Mouse (Mus musculus) liver, embryonic 15.5 days (tissue): ENCODE measurements around the gene Hoxc12. TPM values are rescaled to one million over a fixed set of nuclear protein-coding genes. Genes with fewer than 3 reads are reported as not detected.

Experiments used
- ATAC-seq: fragments of 200-750 bp; cut with Nextera tagmentation; 2 replicates; pipeline ENCODE4 v1.8.0; 2017; ENCODE audit warnings: moderate number of reproducible peaks, mild to moderate bottlenecking, moderate library complexity; ENCODE audit not compliant: insufficient read depth
- H3K27ac ChIP-seq: fragments of 300-500 bp; sonication (generic); replicated peaks from 2 replicates; pipeline ENCODE4 v1.5.1; 2015; ENCODE audit warnings: mild to moderate bottlenecking, inconsistent platforms
- H3K27me3 ChIP-seq: fragments of 300-500 bp; sonication (generic); 2 replicates; pipeline ENCODE4 v1.6.1; 2015; ENCODE audit warnings: mild to moderate bottlenecking, inconsistent platforms
- H3K36me3 ChIP-seq: fragments of 300-500 bp; sonication (generic); replicated peaks from 2 replicates; pipeline ENCODE4 v1.6.1; 2015; ENCODE audit warnings: moderate library complexity, mild to moderate bottlenecking, inconsistent platforms
- H3K4me1 ChIP-seq: fragments of 300-500 bp; sonication (generic); replicated peaks from 2 replicates; pipeline ENCODE4 v1.6.1; 2015; ENCODE audit warnings: inconsistent platforms
- H3K4me2 ChIP-seq: fragments of 300-500 bp; sonication (generic); 2 replicates; pipeline ENCODE4 v1.6.1; 2015; ENCODE audit warnings: moderate library complexity, mild to moderate bottlenecking, inconsistent platforms
- H3K4me3 ChIP-seq: fragments of 300-500 bp; sonication (generic); replicated peaks from 2 replicates; pipeline ENCODE4 v1.5.1; 2015; ENCODE audit warnings: mild to moderate bottlenecking, inconsistent platforms
- H3K9ac ChIP-seq: fragments of 300-500 bp; sonication (generic); 2 replicates; pipeline ENCODE4 v1.6.1; 2015; ENCODE audit warnings: moderate library complexity, mild to moderate bottlenecking, inconsistent platforms
- H3K9me3 ChIP-seq: fragments of 300-500 bp; sonication (generic); replicated peaks from 2 replicates; pipeline ENCODE4 v1.6.1; 2016; ENCODE audit warnings: inconsistent platforms
- WGBS: fragments of 180-500 bp; shearing (Covaris S2); methylation state at CpG from one replicate; pipeline ENCODE4 v1.1.7; 2015; ENCODE audit warnings: mixed read lengths; ENCODE audit not compliant: insufficient replicate concordance; 5-methylcytosine and 5-hydroxymethylcytosine counted together
- polyA plus RNA-seq: library from polyadenylated mRNA; unstranded; fragments of >200 nt; fragmentation: Nextera tagmentation; extraction: Ambion mirVana; gene quantifications from 2 replicates; pipeline ENCODE4 v1.2.1, GENCODE M21; 2015

Gene Hoxc12
- polyA plus RNA-seq, 1 experiment from 2014 or later = not detected

DNA sequence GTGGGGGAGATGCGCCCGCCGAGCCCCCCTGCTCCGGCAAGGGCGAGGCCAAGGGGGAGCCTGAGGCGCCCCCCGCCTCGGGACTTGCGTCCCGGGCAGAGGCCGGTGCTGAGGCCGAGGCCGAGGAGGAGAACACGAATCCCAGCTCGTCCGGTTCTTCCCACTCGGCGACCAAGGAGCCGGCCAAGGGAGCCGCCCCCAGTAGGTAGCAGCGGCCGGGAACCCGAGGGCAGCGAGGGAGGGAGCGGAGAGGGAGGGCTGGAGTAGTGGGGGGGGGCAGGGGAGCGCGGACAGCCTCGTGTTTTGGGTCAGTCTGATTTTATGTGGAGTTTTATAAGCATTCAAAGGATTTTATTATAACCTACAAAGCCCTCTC, 18.4 kb downstream of the Hoxc12 start:
- H3K9ac ChIP-seq = no peak overlapping the region
- H3K4me2 ChIP-seq = no peak overlapping the region
- WGBS = under 1% methylated on average over 26 of the region's 28 CpGs
- H3K4me3 ChIP-seq = no peak overlapping the region
- no peaks in the 10 kb centered on the region for H3K9me3 ChIP-seq
- no peaks in the 10 kb centered on the region for H3K36me3 ChIP-seq
- H3K27me3 ChIP-seq = peaks cover 99% of the 10 kb centered on the region
- H3K4me1 ChIP-seq = no peaks in the 10 kb centered on the region
- no peak for ATAC-seq
- H3K27ac ChIP-seq = no peak overlapping the region

DNA sequence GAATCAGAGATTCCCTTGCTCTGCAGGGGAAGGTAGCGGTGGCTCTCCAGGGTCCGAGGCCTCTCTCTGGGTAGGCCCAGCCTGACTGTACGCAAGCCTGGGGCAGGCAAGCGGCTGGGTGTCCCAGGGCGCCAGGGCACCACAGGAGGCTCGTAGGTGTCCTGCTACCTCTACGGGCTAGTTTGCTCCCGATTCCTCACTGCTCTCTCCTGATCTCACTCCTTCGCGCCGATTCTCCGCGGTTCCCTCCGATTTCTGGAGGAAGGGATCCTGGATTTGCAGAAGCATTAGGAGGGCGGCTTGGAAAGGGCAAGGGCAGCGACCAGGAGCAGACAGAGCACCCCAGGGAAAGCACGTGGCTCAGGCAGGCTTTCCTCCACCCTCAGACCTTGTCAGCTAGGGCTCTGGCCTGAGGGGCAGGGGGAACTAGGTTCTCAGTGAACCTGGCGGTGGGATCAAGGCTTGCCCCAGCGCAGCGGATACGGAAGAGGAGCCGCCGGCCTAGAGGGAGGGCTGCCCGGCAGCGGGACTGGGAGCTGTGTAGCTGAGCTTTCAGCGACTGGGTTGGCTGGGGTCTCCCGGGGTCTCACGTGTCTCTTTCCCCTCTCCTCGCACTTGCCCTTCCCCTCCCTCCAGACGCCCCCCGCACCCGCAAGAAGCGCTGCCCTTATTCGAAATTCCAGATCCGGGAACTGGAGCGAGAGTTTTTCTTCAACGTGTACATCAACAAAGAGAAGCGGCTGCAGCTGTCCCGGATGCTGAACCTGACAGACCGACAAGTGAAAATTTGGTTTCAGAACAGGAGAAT, 19.5 kb downstream of the Hoxc12 start:
- Histone ChIP-seq H3K4me3 (no peak overlapping the region), H3K27me3 (peaks cover 99% of the 10 kb centered on the region), H3K4me1 (no peaks in the 10 kb centered on the region), H3K27ac (no peak overlapping the region), H3K9me3 (no peaks in the 10 kb centered on the region), H3K9ac (no peak overlapping the region), H3K36me3 (no peaks in the 10 kb centered on the region), H3K4me2 (no peak overlapping the region)
- ATAC-seq = no peak
- under 1% methylated on average over 39 of the region's 40 CpGs for WGBS

DNA sequence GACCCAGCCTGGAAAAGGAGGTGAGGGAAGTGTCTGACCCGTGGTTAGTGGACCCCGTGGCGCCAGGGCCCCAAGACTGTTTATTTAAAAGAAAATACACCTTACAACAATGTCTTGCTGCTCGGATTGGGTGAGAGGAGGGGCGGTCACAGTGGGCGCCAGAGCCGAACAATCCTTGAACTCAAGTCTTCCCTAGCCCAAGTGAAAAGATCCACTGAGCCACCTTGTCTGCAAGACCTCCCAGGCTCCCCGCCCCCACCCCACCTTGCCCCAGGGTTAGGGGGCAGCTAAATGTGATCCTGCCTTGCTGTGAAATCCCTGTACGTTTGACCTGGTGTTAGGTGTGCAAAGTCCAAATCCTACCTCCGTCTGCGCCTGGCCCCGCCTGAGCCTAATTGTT, 20.3 kb downstream of the Hoxc12 start:
- ATAC-seq = no peak

DNA sequence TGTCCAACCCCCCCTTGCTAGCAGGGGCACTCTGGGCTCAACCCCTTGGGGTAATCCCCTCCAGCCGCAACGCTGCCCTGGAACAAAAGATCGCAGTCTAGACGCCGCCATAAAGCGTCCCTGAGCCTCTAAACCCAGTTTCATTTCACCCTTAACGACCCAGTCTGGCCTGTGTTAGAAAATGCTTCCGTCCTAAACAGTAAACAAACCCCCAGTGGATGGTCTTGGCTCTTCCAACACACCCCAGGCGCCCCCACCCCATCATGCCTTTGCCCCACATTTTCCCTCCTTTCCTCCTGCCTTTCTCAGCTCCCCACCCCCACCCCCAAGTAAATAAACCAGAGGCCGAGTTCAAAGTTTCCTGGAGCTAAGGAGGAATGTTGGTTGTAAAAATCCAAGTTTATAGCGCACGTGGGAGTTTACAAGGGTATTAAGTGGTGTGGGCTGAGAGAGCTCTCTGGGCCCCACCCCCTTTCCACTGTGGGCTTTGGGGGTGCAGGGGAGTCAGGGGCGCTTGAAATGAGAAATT, 23.2 kb downstream of the Hoxc12 start:
- Histone ChIP-seq H3K27ac (no peak overlapping the region), H3K4me1 (no peaks in the 10 kb centered on the region), H3K4me2 (no peak overlapping the region), H3K9me3 (no peaks in the 10 kb centered on the region), H3K4me3 (no peak overlapping the region), H3K9ac (no peak overlapping the region), H3K36me3 (no peaks in the 10 kb centered on the region), H3K27me3 (peaks cover 98% of the 10 kb centered on the region)
- no peak for ATAC-seq
- under 1% methylated on average over 13 of the region's 13 CpGs for WGBS

More for the DNA sequence above, 20.3 kb downstream of the Hoxc12 start:
- no peaks in the 10 kb centered on the region for H3K4me1 ChIP-seq
- no peak overlapping the region for H3K4me3 ChIP-seq
- peaks cover 99% of the 10 kb centered on the region for H3K27me3 ChIP-seq
- no peak overlapping the region for H3K9ac ChIP-seq
- no peak overlapping the region for H3K4me2 ChIP-seq
- H3K27ac ChIP-seq = no peak overlapping the region
- no peaks in the 10 kb centered on the region for H3K9me3 ChIP-seq
- WGBS = under 1% methylated on average over 12 of the region's 12 CpGs
- no peaks in the 10 kb centered on the region for H3K36me3 ChIP-seq

DNA sequence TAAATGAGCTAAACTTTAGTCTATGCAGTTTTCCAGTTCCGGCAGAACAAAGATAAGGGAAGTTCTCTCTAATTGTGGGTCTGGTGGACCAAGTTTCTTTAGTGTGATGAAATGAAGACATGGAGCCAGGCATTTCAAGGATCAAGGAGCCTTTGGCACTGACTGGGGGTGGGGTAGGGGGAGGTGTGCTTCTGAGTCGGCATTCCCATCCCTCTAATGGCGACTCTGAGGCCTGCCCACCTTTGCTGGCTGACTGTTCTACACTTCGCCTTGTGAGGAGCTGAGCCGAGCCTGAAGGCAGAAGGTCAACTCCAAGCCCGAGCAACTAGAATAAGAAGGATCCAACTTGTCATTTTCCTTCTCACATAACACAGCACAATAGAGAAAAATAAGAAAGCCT, 25.2 kb downstream of the Hoxc12 start:
- Histone ChIP-seq H3K4me1 (no peaks in the 10 kb centered on the region; the same call in 1 of the 2 replicates), H3K36me3 (no peaks in the 10 kb centered on the region), H3K9ac (no peak overlapping the region), H3K4me2 (no peak overlapping the region), H3K9me3 (no peaks in the 10 kb centered on the region), H3K27ac (no peak overlapping the region), H3K4me3 (no peak overlapping the region), H3K27me3 (peaks cover 98% of the 10 kb centered on the region)
- WGBS = under 1% methylated on average over 6 of the region's 6 CpGs
- ATAC-seq = no peak

DNA sequence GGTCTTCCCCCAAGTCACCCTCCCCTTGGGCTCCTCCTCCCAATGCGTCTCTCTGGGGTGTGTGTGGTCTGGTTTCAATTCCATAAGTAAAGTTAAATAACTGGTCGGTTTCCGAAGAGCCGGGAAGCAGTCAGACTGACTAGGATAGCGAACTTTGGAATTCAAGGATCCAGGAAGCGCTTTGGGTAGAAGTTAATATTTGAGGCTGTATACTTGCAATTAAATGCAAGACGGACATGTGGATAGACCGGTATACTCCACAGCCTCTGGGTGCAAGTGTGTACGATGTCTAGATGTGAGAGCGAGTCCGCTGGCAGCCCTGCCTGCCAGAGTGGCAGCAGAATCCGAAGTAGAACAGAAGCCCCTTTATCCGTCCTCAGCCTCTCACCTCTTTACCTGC, 25.9 kb downstream of the Hoxc12 start:
- WGBS = 3% methylated on average over 13 of the region's 13 CpGs
- no peak overlapping the region for H3K4me3 ChIP-seq
- ATAC-seq = no peak

DNA sequence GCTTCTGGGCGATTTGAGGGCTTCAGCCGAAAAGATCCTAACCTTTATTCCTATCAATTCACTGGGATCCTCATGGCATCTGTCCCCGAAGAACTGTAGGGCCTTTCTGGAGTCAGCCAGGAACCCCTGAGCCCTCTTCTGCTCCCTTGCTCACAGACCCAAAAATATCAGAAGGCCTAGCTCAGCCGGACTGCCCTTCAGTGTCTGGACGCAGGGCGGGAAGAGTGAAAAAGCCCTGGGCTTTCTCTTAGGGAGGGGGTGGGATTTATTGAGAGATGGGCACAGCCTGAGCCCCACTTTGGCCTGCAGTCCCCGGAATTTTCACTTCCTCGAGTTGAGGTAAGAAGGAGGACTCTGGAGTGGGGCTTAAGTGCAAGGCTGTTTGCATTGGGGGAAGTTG, 26.7 kb downstream of the Hoxc12 start:
- H3K4me2 ChIP-seq = no peak overlapping the region
- no peak overlapping the region for H3K27ac ChIP-seq
- no peak overlapping the region for H3K4me3 ChIP-seq
- WGBS = 5% methylated on average over 8 of the region's 8 CpGs
- H3K36me3 ChIP-seq = no peaks in the 10 kb centered on the region
- H3K9ac ChIP-seq = no peak overlapping the region
- peaks cover 97% of the 10 kb centered on the region for H3K27me3 ChIP-seq
- no peaks in the 10 kb centered on the region for H3K9me3 ChIP-seq
- ATAC-seq = no peak
- no peaks in the 10 kb centered on the region; the same call in 1 of the 2 replicates for H3K4me1 ChIP-seq

More for the DNA sequence above, 25.9 kb downstream of the Hoxc12 start:
- no peak overlapping the region for H3K27ac ChIP-seq
- H3K27me3 ChIP-seq = peaks cover 98% of the 10 kb centered on the region
- no peak overlapping the region for H3K9ac ChIP-seq
- no peak overlapping the region for H3K4me2 ChIP-seq
- H3K4me1 ChIP-seq = no peaks in the 10 kb centered on the region; the same call in 1 of the 2 replicates
- H3K9me3 ChIP-seq = no peaks in the 10 kb centered on the region
- H3K36me3 ChIP-seq = no peaks in the 10 kb centered on the region

DNA sequence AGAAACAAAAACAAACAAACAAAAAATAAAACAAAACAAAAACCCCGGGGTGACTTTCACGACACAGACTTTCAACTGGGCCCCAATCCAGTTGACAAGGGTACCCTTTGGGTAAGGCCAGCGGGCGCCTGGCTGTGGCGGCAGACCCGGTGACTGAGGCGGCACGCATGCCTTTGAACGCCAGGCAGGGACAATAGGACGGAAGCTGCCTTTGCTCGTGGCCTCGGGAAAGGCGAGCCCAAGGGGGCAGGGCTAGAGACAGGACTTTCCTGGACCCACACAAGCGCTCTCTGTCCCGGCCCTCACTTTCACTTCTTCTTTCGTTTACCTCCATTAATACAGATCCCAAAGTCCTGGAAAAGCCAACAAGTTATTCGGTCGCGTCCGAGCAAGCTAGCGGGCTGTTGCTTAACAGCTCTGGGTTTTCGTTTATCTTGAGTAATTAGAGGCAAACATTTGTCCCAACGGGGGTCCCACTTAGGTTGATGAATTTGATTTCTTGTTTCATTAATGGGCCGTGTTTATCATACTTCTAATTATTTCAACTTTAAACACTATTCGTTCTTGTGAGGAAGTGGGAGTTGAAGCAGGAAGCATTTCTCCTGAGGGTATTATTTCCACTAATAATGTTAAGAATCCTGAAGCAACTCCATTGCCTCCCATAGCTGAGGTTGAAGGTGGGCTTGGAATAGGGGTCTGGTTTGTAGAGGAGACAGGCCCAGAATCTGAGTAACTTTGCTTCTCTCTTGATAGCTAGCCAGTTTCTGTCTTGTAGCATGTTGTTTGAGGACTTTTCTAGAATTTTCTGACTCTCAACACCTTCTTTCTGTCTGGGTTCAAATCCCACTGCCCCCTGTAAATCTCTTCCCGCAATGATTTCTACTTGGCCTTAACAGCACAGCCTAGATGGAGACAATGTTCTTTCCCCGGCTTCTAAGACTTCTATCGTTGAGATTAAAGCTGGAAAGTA, 27.4 kb downstream of the Hoxc12 start:
- ATAC-seq = no peak
- H3K27ac ChIP-seq = no peak overlapping the region
- H3K4me2 ChIP-seq = no peak overlapping the region
- 2% methylated on average over 28 of the region's 28 CpGs for WGBS
- H3K4me1 ChIP-seq = no peaks in the 10 kb centered on the region; the same call in 1 of the 2 replicates
- H3K9ac ChIP-seq = no peak overlapping the region
- no peak overlapping the region for H3K4me3 ChIP-seq
- H3K36me3 ChIP-seq = no peaks in the 10 kb centered on the region
- H3K27me3 ChIP-seq = peaks cover 97% of the 10 kb centered on the region
- H3K9me3 ChIP-seq = no peaks in the 10 kb centered on the region

DNA sequence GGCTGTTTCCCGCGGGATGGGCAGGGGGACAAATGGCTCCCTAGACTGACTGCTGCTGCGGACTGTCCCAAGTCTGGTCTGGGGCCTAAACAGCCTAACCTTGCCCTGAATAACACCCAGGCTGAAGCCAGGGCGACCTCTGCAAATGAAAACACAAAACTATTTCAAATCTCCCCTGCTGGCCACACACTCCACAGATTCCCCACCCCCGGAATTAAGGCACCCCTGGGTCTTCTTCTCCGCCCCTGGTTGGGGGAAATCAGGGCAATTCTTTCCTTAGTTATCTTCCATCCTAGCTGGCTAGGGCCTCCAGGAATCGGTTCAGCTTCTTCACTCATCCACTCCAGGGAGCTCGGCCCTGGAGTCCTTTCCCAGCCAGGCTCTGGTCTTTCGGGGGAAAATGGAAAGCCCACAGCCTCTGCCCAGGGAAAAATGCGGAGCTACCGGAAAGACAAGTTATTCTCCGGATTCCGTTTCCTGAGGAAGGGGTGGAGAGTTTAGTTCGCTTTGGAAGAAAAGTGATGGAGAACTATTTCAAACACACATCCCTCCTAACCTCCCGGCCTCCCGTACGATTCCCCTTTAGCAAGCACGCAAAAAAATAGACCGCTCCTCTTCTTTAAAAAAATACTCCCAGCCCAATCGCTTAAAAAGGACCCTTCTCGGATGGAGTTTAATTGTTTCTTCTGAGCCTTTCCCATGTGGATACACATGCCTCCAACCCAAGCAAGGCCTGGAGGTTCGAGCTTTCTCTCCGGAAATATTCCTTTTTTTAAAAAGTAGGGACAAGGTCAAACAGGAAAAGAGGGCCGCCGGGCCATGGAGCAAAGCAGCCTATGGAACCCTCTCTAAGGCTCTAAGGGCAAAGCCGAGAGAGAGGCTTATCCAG, 28.7 kb downstream of the Hoxc12 start:
- Histone ChIP-seq H3K36me3 (no peaks in the 10 kb centered on the region), H3K27me3 (peaks cover 98% of the 10 kb centered on the region), H3K27ac (no peak overlapping the region), H3K4me1 (no peaks in the 10 kb centered on the region; the same call in 1 of the 2 replicates), H3K9me3 (no peaks in the 10 kb centered on the region), H3K4me3 (no peak overlapping the region), H3K4me2 (no peak overlapping the region), H3K9ac (no peak overlapping the region)
- ATAC-seq = no peak
- 3% methylated on average over 26 of the region's 26 CpGs for WGBS

DNA sequence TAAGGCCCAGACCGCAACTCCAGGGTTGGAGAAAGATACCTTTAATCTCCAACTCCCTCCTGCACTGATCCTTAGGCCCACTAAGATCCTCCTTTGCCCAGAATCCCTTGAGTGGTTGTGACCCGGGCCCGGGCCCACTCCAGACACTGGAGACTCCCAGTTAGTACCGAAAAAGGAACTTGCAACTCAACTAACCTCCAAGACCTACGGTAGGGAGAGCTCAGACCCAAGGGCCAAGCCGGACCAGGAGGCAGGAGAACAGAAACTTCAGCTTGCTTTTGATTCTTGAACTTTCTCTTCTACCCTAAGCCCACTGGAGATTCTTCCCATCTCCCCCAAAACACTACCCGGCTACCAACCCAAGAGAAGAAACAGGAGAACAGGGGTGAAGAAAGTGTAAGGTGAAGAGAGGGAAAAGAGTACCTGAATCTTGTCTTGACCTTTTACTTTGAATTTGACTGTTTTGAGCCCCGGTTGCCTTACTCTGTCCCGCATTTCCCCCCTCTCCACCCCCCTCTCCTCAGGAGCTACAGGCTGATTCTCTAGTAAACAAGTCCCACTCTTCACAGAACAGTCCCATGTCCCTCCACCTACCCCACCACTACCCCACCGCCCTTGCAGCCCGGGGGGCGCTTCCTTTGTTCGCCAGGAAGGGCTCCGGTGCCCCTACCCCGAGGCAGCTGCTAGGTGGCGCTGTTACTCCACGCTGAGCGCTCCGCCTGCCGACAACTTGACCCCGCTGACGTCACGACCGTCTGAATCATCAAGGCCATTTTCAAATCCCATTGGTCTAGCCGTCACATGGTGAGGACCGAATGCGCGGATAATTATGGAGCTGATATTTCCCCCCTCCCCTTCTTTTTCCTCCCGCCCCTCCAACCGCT, 29.6 kb downstream of the Hoxc12 start:
- WGBS = 4% methylated on average over 30 of the region's 30 CpGs
- H3K9ac ChIP-seq = no peak overlapping the region
- no peak overlapping the region for H3K4me3 ChIP-seq
- ATAC-seq = no peak
- no peak overlapping the region for H3K27ac ChIP-seq
- H3K9me3 ChIP-seq = no peaks in the 10 kb centered on the region
- no peaks in the 10 kb centered on the region for H3K36me3 ChIP-seq
- H3K4me1 ChIP-seq = no peaks in the 10 kb centered on the region; the same call in 1 of the 2 replicates
- H3K27me3 ChIP-seq = peaks cover 98% of the 10 kb centered on the region
- no peak overlapping the region for H3K4me2 ChIP-seq
